Mouse (Mus musculus) C2C12 (cell line): ENCODE data around the gene Agbl3.

ENCODE experiments used
- CEBPB ChIP-seq: IDR thresholded peaks from one replicate; pipeline ENCODE4 v1.6.1; 2011; ENCODE audit warnings: low read depth, mild to moderate bottlenecking, control low read depth, moderate library complexity
- CTCF ChIP-seq: IDR thresholded peaks from one replicate; pipeline ENCODE4 v1.5.1; 2011; ENCODE audit not compliant: control insufficient read depth, insufficient read depth, insufficient read length
- FOSL1 ChIP-seq: IDR thresholded peaks from one replicate; pipeline ENCODE4 v1.8.0; 2011; ENCODE audit warnings: mild to moderate bottlenecking, low read length; ENCODE audit not compliant: poor library complexity, insufficient read depth, severe bottlenecking
- MAX ChIP-seq: IDR thresholded peaks from one replicate; pipeline ENCODE4 v1.6.1; 2011; ENCODE audit warnings: mild to moderate bottlenecking, control low read depth
- MYOD1 ChIP-seq: IDR thresholded peaks from one replicate; pipeline ENCODE4 v1.6.1; 2011; ENCODE audit warnings: low read depth; ENCODE audit not compliant: control insufficient read depth, insufficient read length
- MYOG ChIP-seq: IDR thresholded peaks from one replicate; pipeline ENCODE4 v1.6.1; 2011; ENCODE audit not compliant: control insufficient read depth, insufficient read length; ENCODE audit errors: extremely low read depth
- USF1 ChIP-seq: IDR thresholded peaks from one replicate; pipeline ENCODE4 v1.6.1; 2011; ENCODE audit warnings: low read depth, mild to moderate bottlenecking, control low read depth, moderate library complexity

- TF ChIP-seq MAX, result no peak
- no peak for TF ChIP-seq CTCF
- TF ChIP-seq USF1, result no peak
- no peak for TF ChIP-seq CEBPB
- TF ChIP-seq FOSL1, result no peak
- no peak for TF ChIP-seq MYOD1
- no peak for TF ChIP-seq MYOG
These were observed 48.7 kb upstream of the Agbl3 start for GRCm38 (mm10) chr6:34731529-34731928.
